Mouse (Mus musculus) myocyte (in vitro differentiated cells): Measurements from ENCODE around the gene Nupl2. TPM values are rescaled to one million over a fixed set of nuclear protein-coding genes. Genes with fewer than 3 reads are reported as not detected.

Source experiments
- H3K27me3 ChIP-seq: one replicate; pipeline ENCODE4 v1.6.1; 2011; ENCODE audit not compliant: control insufficient read depth, insufficient read depth, insufficient read length
- H3K36me3 ChIP-seq: one replicate; pipeline ENCODE4 v1.6.1; 2011; ENCODE audit not compliant: control insufficient read depth, insufficient read depth
- H3K4me2 ChIP-seq: one replicate; pipeline ENCODE4 v1.6.1; 2011; ENCODE audit warnings: low read depth, control low read depth
- H3K4me3 ChIP-seq: one replicate; pipeline ENCODE4 v1.5.1; 2011; ENCODE audit warnings: mild to moderate bottlenecking, control low read depth, moderate library complexity
- H3K79me2 ChIP-seq: one replicate; pipeline ENCODE4 v1.6.1; 2011; ENCODE audit not compliant: control insufficient read depth, insufficient read depth
- H3ac ChIP-seq: one replicate; pipeline ENCODE4 v1.6.1; 2011; ENCODE audit not compliant: control insufficient read depth, insufficient read length
- CEBPB ChIP-seq: IDR thresholded peaks from 2 replicates; pipeline ENCODE4 v1.6.1; 2011; ENCODE audit warnings: mild to moderate bottlenecking, moderate library complexity; ENCODE audit not compliant: poor library complexity, insufficient read depth, severe bottlenecking
- E2F4 ChIP-seq: IDR thresholded peaks from one replicate; pipeline ENCODE4 v1.6.1; 2011; ENCODE audit warnings: mild to moderate bottlenecking, control low read depth, moderate library complexity; ENCODE audit not compliant: insufficient read depth
- MAX ChIP-seq: IDR thresholded peaks from one replicate; pipeline ENCODE4 v1.6.1; 2011; ENCODE audit warnings: low read depth, mild to moderate bottlenecking, control low read depth
- MYOD1 ChIP-seq, 3 experiments: IDR thresholded peaks; one replicate each; pipeline ENCODE4 v1.6.1; 2011; ENCODE audit warnings: control low read depth in 2 of 3, low read depth in 2 of 3, mild to moderate bottlenecking in 2 of 3, moderate library complexity in 1 of 3; ENCODE audit not compliant: insufficient read length in 2 of 3, control insufficient read depth in 1 of 3
- MYOG ChIP-seq, 3 experiments: IDR thresholded peaks; one replicate each; pipeline ENCODE4 v1.6.1; 2011; ENCODE audit warnings: control low read depth in 2 of 3, low read depth in 2 of 3, mild to moderate bottlenecking in 2 of 3; ENCODE audit not compliant: insufficient read length in 2 of 3, control insufficient read depth in 1 of 3, insufficient read depth in 1 of 3
- POLR2A ChIP-seq: IDR thresholded peaks from one replicate; pipeline ENCODE4 v1.6.1; 2011; ENCODE audit warnings: low read depth, mild to moderate bottlenecking, control low read depth, moderate library complexity; ENCODE audit not compliant: insufficient read length
- POLR2AphosphoS2 ChIP-seq: IDR thresholded peaks from one replicate; pipeline ENCODE4 v1.6.1; 2011; ENCODE audit warnings: low read depth, control low read depth; ENCODE audit not compliant: insufficient read length
- REST ChIP-seq: IDR thresholded peaks from one replicate; pipeline ENCODE4 v1.6.1; 2011; ENCODE audit warnings: mild to moderate bottlenecking, control low read depth, moderate library complexity; ENCODE audit not compliant: insufficient read depth, insufficient read length
- SRF ChIP-seq: IDR thresholded peaks from one replicate; pipeline ENCODE4 v1.6.1; 2011; ENCODE audit warnings: low read depth; ENCODE audit not compliant: control insufficient read depth, insufficient read length
- TCF12 ChIP-seq: IDR thresholded peaks from one replicate; pipeline ENCODE4 v1.6.1; 2011; ENCODE audit warnings: mild to moderate bottlenecking, control low read depth; ENCODE audit not compliant: poor library complexity, insufficient read depth, severe bottlenecking
- TCF3 ChIP-seq: IDR thresholded peaks from one replicate; pipeline ENCODE4 v1.6.1; 2011; ENCODE audit warnings: low read depth, control low read depth; ENCODE audit not compliant: insufficient read length
- USF1 ChIP-seq: IDR thresholded peaks from one replicate; pipeline ENCODE4 v1.6.1; 2011; ENCODE audit warnings: low read depth, mild to moderate bottlenecking, control low read depth, moderate library complexity
- polyA plus RNA-seq: library from polyadenylated mRNA; unstranded; fragments of >200 nt; fragmentation: generic; extraction: Trizol; gene quantifications from one replicate; pipeline ENCODE4 v1.2.1, GENCODE M21; 2012; ENCODE audit warnings: missing spikeins

Nupl2 gene
- polyA plus RNA-seq, 1 experiment, result 6.0 TPM

DNA sequence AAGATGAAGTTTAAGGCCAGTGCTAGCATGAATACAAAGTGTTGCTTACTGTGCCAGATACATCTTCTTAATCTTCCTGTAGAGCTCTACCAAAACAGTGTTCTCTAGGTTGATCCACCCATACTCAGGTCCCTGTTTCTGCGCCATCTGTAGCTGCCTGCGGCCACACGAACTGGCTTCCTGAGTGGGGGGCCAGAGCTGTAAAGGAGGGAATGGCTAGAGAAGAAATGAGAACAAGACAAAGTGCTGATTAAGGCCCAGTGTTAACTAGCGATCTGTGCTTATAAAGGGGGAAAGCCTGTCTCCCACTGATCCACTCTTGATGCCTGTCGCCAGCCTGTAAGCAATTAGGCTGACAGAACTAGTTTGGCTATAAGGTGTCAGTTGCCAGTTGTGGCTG, 38.5 kb downstream of the Nupl2 start:
- no peaks in the 10 kb centered on the region for H3K79me2 ChIP-seq
- H3K4me3 ChIP-seq, result no peak overlapping the region
- H3K4me2 ChIP-seq, result no peak overlapping the region
- H3K36me3 ChIP-seq, result no peaks in the 10 kb centered on the region
- H3ac ChIP-seq, result no peak overlapping the region
- peaks cover 2% of the 10 kb centered on the region for H3K27me3 ChIP-seq
- no peak for TF ChIP-seq POLR2AphosphoS2
- TF ChIP-seq MYOD1 (IDR thresholded peaks at IDR 0.05; ENCODE audit: control insufficient read depth in 1 of 3, insufficient read length in 2 of 3, low read depth in 2 of 3), result no peak
- no peak for TF ChIP-seq TCF12
- no peak for TF ChIP-seq MAX

GRCm38 (mm10) chr5:24207965-24208364, 43.2 kb downstream of the Nupl2 start:
- Histone ChIP-seq H3K79me2 (no peaks in the 10 kb centered on the region), H3ac (no peak overlapping the region), H3K4me3 (no peak overlapping the region), H3K27me3 (peaks cover 11% of the 10 kb centered on the region), H3K36me3 (no peaks in the 10 kb centered on the region), H3K4me2 (no peak overlapping the region)
- no peak for TF ChIP-seq SRF
- TF ChIP-seq CEBPB, result no peak
- TF ChIP-seq TCF3, result no peak
- TF ChIP-seq REST, result no peak
- TF ChIP-seq MYOG (IDR thresholded peaks at IDR 0.05; ENCODE audit: control insufficient read depth in 1 of 3, insufficient read depth in 1 of 3, insufficient read length in 2 of 3, low read depth in 2 of 3), result no peak
- TF ChIP-seq POLR2AphosphoS2, result no peak
- no peak for TF ChIP-seq POLR2A
- no peak for TF ChIP-seq TCF12
- TF ChIP-seq USF1, result no peak
- TF ChIP-seq MAX, result no peak
- no peak for TF ChIP-seq MYOD1 (IDR thresholded peaks at IDR 0.05; ENCODE audit: control insufficient read depth in 1 of 3, insufficient read length in 2 of 3, low read depth in 2 of 3)
- no peak for TF ChIP-seq E2F4

DNA sequence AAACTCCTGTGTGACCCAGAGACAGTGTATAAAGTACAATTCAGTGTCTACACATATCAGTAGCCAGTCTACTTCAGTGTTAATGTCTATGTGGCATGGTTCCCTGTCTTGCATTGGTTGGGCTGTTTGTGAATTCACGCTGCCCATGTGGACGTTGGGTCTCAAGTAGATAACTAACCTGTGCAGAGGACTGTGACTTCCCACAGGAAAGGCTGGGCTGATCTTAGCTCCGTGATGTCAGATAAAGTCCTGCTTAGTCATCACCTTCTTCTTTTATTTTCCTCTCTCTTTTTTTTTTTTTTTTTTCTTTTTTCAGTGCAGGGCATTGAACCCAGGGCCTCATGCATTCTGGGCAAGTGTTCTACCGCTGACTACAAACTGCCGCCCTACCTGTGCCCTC, 43.7 kb downstream of the Nupl2 start:
- Histone ChIP-seq H3K27me3 (peaks cover 11% of the 10 kb centered on the region), H3K36me3 (no peaks in the 10 kb centered on the region), H3K4me2 (no peak overlapping the region), H3K4me3 (no peak overlapping the region), H3K79me2 (no peaks in the 10 kb centered on the region), H3ac (no peak overlapping the region)
- TF ChIP-seq MYOD1 (IDR thresholded peaks at IDR 0.05; ENCODE audit: control insufficient read depth in 1 of 3, insufficient read length in 2 of 3, low read depth in 2 of 3) (no peak), E2F4 (no peak), POLR2A (no peak), REST (no peak), TCF3 (no peak), POLR2AphosphoS2 (no peak), MAX (no peak), TCF12 (no peak), SRF (no peak), CEBPB (no peak), MYOG (IDR thresholded peaks at IDR 0.05; ENCODE audit: control insufficient read depth in 1 of 3, insufficient read depth in 1 of 3, insufficient read length in 2 of 3, low read depth in 2 of 3) (no peak), USF1 (no peak)

- H3K4me2 ChIP-seq, result no peak overlapping the region
- peaks cover 11% of the 10 kb centered on the region for H3K27me3 ChIP-seq
- H3ac ChIP-seq, result no peak overlapping the region
- no peaks in the 10 kb centered on the region for H3K36me3 ChIP-seq
- H3K79me2 ChIP-seq, result no peaks in the 10 kb centered on the region
- TF ChIP-seq USF1 (no peak), TCF3 (no peak), MYOD1 (IDR thresholded peaks at IDR 0.05; ENCODE audit: control insufficient read depth in 1 of 3, insufficient read length in 2 of 3, low read depth in 2 of 3) (no peak), E2F4 (no peak), POLR2A (no peak), REST (no peak), CEBPB (no peak), TCF12 (no peak), POLR2AphosphoS2 (no peak)
- H3K4me3 ChIP-seq, result no peak overlapping the region
These were observed 49.2 kb downstream of the Nupl2 start for GRCm38 (mm10) chr5:24213861-24214546.

DNA sequence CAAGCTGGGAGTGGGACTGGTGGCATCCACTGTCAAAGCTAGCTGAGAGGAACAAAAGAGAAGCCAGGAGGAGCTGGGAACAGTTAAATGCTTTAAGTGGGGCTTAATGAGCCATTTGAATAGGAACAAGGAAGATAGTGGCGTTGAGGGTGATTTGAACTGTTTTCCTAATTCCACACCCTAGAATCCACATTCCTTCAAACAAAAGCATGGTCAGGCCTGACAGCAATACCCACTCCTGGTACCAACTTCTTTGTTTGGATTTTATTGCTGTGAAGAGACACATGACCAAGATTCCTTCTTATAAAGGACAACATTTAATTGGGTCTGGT, 49.8 kb downstream of the Nupl2 start:
- Histone ChIP-seq H3K27me3 (peaks cover 11% of the 10 kb centered on the region), H3K4me3 (no peak overlapping the region), H3K79me2 (no peaks in the 10 kb centered on the region), H3K36me3 (no peaks in the 10 kb centered on the region), H3ac (no peak overlapping the region), H3K4me2 (no peak overlapping the region)
- no peak for TF ChIP-seq TCF12
- no peak for TF ChIP-seq E2F4
- TF ChIP-seq MYOG (IDR thresholded peaks at IDR 0.05; ENCODE audit: control insufficient read depth in 1 of 3, insufficient read depth in 1 of 3, insufficient read length in 2 of 3, low read depth in 2 of 3), result no peak
- no peak for TF ChIP-seq REST
- TF ChIP-seq MYOD1 (IDR thresholded peaks at IDR 0.05; ENCODE audit: control insufficient read depth in 1 of 3, insufficient read length in 2 of 3, low read depth in 2 of 3), result no peak
- TF ChIP-seq SRF, result no peak
- TF ChIP-seq MAX, result no peak
- TF ChIP-seq TCF3, result no peak
- no peak for TF ChIP-seq CEBPB
- TF ChIP-seq POLR2AphosphoS2, result no peak
- no peak for TF ChIP-seq USF1
- no peak for TF ChIP-seq POLR2A
